Mouse (Mus musculus): ENCODE results near the gene Rad54l2. TPM values are rescaled to one million over a fixed set of nuclear protein-coding genes. Genes with fewer than 3 reads are reported as not detected.

The Rad54l2 gene
- polyA plus RNA-seq, 1 experiment: 8.0 TPM

DNA sequence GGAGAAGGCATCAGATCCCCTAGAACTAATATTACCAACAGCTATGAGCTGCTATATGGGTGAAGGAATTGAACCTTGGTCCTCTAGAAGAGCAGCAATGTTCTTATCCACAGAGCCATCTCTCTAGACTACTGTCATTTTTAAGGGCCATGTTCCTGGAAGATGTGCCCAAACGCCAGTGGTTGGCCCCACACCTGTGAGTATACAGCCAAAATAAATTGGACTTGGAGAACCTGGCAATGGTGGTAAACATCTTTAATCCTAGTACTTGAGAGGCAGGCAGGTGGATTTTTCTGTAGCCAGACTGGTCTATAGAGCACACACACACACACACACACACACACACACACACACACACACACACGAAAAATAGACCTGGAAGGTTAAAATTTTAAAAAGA lies 59.6 kb downstream of the Rad54l2 start:
- TF ChIP-seq MYOD1 (IDR thresholded peaks at IDR 0.05; ENCODE audit: control insufficient read depth, insufficient read length, low read depth) (no peak), FOSL1 (IDR thresholded peaks at IDR 0.05; ENCODE audit: insufficient read depth, low read length, poor library complexity, severe bottlenecking) (no peak), MYOG (IDR thresholded peaks at IDR 0.05; ENCODE audit: control insufficient read depth, extremely low read depth, insufficient read length) (no peak), MAX (IDR thresholded peaks at IDR 0.05) (no peak), CEBPB (IDR thresholded peaks at IDR 0.05; ENCODE audit: low read depth) (no peak), USF1 (IDR thresholded peaks at IDR 0.05; ENCODE audit: low read depth) (no peak), CTCF (IDR thresholded peaks at IDR 0.05; ENCODE audit: control insufficient read depth, insufficient read depth, insufficient read length) (no peak)
- H3K36me3 ChIP-seq (ENCODE audit: control insufficient read depth, insufficient read depth): no peaks in the 10 kb centered on the region
- no peaks in the 10 kb centered on the region for H3K27me3 ChIP-seq (ENCODE audit: control insufficient read depth, insufficient read depth, insufficient read length)
- H3K79me3 ChIP-seq (ENCODE audit: low read depth): peaks cover 3% of the 10 kb centered on the region
- H3ac ChIP-seq (ENCODE audit: control insufficient read depth, insufficient read length, low read depth): no peak overlapping the region
- H3K79me2 ChIP-seq (ENCODE audit: control insufficient read depth, insufficient read depth): peaks cover 24% of the 10 kb centered on the region
- H3K4me3 ChIP-seq (ENCODE audit: insufficient read depth, poor library complexity, severe bottlenecking): no peak overlapping the region

DNA sequence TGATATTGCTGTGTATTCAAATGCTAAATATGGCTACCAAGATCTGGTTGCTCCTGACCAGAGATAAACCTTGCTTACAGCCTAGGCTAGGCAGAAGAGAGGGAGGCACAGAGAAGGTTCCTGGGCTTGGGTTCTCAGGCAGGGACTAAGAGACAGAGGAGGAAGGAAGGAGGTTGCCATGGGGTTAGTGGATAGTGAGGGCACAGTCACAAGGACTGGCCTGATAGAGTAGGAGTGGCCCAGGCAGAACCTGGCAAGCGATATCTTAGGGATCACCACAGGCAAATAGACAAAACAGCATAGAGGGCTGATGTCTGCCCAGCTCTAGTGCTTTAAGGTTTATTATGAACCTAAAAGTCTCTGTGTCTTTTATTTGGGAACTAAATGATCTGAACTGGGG lies 62.1 kb downstream of the Rad54l2 start:
- peaks cover 1% of the 10 kb centered on the region for H3K79me3 ChIP-seq (ENCODE audit: low read depth)
- no peaks in the 10 kb centered on the region for H3K27me3 ChIP-seq (ENCODE audit: control insufficient read depth, insufficient read depth, insufficient read length)
- H3K4me3 ChIP-seq (ENCODE audit: insufficient read depth, poor library complexity, severe bottlenecking): no peak overlapping the region
- H3K79me2 ChIP-seq (ENCODE audit: control insufficient read depth, insufficient read depth): peaks cover 12% of the 10 kb centered on the region
- no peak overlapping the region for H3ac ChIP-seq (ENCODE audit: control insufficient read depth, insufficient read length, low read depth)
- TF ChIP-seq USF1 (IDR thresholded peaks at IDR 0.05; ENCODE audit: low read depth) (no peak), CTCF (IDR thresholded peaks at IDR 0.05; ENCODE audit: control insufficient read depth, insufficient read depth, insufficient read length) (no peak), MYOD1 (IDR thresholded peaks at IDR 0.05; ENCODE audit: control insufficient read depth, insufficient read length, low read depth) (no peak), FOSL1 (IDR thresholded peaks at IDR 0.05; ENCODE audit: insufficient read depth, low read length, poor library complexity, severe bottlenecking) (no peak), MYOG (IDR thresholded peaks at IDR 0.05; ENCODE audit: control insufficient read depth, extremely low read depth, insufficient read length) (no peak), CEBPB (IDR thresholded peaks at IDR 0.05; ENCODE audit: low read depth) (no peak), MAX (IDR thresholded peaks at IDR 0.05) (no peak)
- H3K36me3 ChIP-seq (ENCODE audit: control insufficient read depth, insufficient read depth): no peaks in the 10 kb centered on the region

DNA sequence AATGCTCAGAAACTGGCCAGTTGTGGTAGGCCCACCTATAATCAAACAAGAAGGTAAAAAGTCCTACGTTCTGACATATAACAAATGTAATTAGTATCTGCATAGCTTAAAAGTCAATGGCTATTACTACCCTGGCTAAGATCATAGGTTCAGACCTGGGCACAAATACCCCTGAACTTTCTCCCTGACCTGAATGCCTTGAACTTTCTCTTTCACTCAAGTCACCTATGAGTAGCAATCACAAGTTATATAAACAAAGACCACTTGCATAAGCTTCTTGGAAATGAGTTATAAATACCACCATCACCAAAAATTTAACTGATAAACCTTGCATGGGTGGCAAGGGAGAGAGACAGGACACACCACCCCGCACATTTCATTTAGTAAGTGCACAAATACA lies 63.6 kb downstream of the Rad54l2 start:
- H3K4me3 ChIP-seq (ENCODE audit: insufficient read depth, poor library complexity, severe bottlenecking): no peak overlapping the region
- H3K27me3 ChIP-seq (ENCODE audit: control insufficient read depth, insufficient read depth, insufficient read length): no peaks in the 10 kb centered on the region
- TF ChIP-seq USF1 (IDR thresholded peaks at IDR 0.05; ENCODE audit: low read depth) (no peak), FOSL1 (IDR thresholded peaks at IDR 0.05; ENCODE audit: insufficient read depth, low read length, poor library complexity, severe bottlenecking) (no peak), MYOD1 (IDR thresholded peaks at IDR 0.05; ENCODE audit: control insufficient read depth, insufficient read length, low read depth) (no peak), CEBPB (IDR thresholded peaks at IDR 0.05; ENCODE audit: low read depth) (no peak), CTCF (IDR thresholded peaks at IDR 0.05; ENCODE audit: control insufficient read depth, insufficient read depth, insufficient read length) (no peak), MAX (IDR thresholded peaks at IDR 0.05) (no peak), MYOG (IDR thresholded peaks at IDR 0.05; ENCODE audit: control insufficient read depth, extremely low read depth, insufficient read length) (no peak)
- peaks cover 3% of the 10 kb centered on the region for H3K79me2 ChIP-seq (ENCODE audit: control insufficient read depth, insufficient read depth)
- H3ac ChIP-seq (ENCODE audit: control insufficient read depth, insufficient read length, low read depth): no peak overlapping the region
- H3K79me3 ChIP-seq (ENCODE audit: low read depth): no peaks in the 10 kb centered on the region
- no peaks in the 10 kb centered on the region for H3K36me3 ChIP-seq (ENCODE audit: control insufficient read depth, insufficient read depth)

DNA sequence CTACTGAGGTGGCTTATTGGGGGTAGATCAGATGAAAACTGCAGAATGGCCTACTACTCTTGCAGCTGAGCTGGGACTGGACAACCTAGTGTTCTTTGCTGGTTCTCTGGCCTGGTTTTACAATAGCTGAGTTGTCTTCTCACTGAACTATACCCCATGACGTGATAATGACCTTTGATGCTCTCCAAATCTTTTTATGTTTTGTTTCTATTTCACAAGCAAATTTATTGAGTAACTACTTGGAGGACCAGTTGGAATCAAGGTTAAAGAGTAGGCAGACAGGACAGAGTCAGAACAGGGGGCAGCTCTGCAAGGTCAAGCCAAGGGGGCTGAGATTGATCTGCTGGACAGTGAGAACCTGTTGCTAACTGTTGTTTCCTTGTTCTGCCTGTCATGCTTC lies 64.1 kb downstream of the Rad54l2 start:
- no peaks in the 10 kb centered on the region for H3K79me2 ChIP-seq (ENCODE audit: control insufficient read depth, insufficient read depth)
- no peak overlapping the region for H3K4me3 ChIP-seq (ENCODE audit: insufficient read depth, poor library complexity, severe bottlenecking)
- H3K36me3 ChIP-seq (ENCODE audit: control insufficient read depth, insufficient read depth): no peaks in the 10 kb centered on the region
- no peaks in the 10 kb centered on the region for H3K27me3 ChIP-seq (ENCODE audit: control insufficient read depth, insufficient read depth, insufficient read length)
- TF ChIP-seq FOSL1 (IDR thresholded peaks at IDR 0.05; ENCODE audit: insufficient read depth, low read length, poor library complexity, severe bottlenecking) (no peak), CEBPB (IDR thresholded peaks at IDR 0.05; ENCODE audit: low read depth) (no peak), MAX (IDR thresholded peaks at IDR 0.05) (no peak), USF1 (IDR thresholded peaks at IDR 0.05; ENCODE audit: low read depth) (no peak), CTCF (IDR thresholded peaks at IDR 0.05; ENCODE audit: control insufficient read depth, insufficient read depth, insufficient read length) (no peak), MYOD1 (IDR thresholded peaks at IDR 0.05; ENCODE audit: control insufficient read depth, insufficient read length, low read depth) (no peak), MYOG (IDR thresholded peaks at IDR 0.05; ENCODE audit: control insufficient read depth, extremely low read depth, insufficient read length) (no peak)
- no peak overlapping the region for H3ac ChIP-seq (ENCODE audit: control insufficient read depth, insufficient read length, low read depth)
- no peaks in the 10 kb centered on the region for H3K79me3 ChIP-seq (ENCODE audit: low read depth)

DNA sequence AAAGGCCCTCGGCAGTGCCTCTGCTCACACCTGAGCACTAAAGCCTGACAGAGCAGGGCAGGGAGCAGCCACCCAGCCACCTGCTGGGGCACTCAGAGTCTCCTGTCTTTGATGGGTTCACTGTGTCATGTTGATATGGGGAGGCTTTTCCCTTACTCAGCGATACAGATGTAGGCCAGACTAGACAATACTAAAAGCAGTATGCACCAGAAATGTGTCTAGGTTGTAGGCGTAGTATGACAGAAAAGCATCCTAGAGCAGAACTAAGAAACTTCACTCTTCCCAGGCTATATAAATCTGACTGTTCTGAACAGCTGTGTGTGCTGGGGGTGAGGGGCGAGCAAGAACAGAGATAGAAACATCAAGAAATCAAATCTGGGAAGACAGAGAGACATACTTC lies 72.3 kb downstream of the Rad54l2 start:
- Histone ChIP-seq H3K79me3 (ENCODE audit: low read depth) (no peaks in the 10 kb centered on the region), H3K27me3 (ENCODE audit: control insufficient read depth, insufficient read depth, insufficient read length) (no peaks in the 10 kb centered on the region), H3K79me2 (ENCODE audit: control insufficient read depth, insufficient read depth) (no peaks in the 10 kb centered on the region), H3ac (ENCODE audit: control insufficient read depth, insufficient read length, low read depth) (no peak overlapping the region), H3K4me3 (ENCODE audit: insufficient read depth, poor library complexity, severe bottlenecking) (no peak overlapping the region), H3K36me3 (ENCODE audit: control insufficient read depth, insufficient read depth) (peaks cover 19% of the 10 kb centered on the region)
- TF ChIP-seq USF1 (IDR thresholded peaks at IDR 0.05; ENCODE audit: low read depth): no peak
- TF ChIP-seq CEBPB (IDR thresholded peaks at IDR 0.05; ENCODE audit: low read depth): no peak
- TF ChIP-seq MAX (IDR thresholded peaks at IDR 0.05): no peak

DNA sequence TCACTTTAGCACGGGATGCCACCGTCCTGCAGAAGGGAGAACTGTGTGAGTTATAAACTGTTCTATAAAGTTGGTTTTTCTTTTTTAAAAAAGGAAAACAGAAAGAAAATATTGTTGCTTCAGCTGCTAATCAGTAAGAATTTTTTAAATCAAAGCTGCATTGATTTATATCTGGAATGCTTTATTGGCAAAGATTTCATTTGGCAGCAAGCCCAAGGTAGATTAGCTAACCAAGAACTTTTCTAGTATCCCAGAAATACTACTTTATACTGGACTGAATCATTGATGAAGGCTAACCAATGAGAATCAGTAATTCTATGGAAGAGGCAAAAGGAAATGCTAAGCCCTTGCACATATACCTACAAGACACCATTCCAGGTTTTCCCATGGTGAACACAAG lies 72.8 kb downstream of the Rad54l2 start:
- Histone ChIP-seq H3K27me3 (ENCODE audit: control insufficient read depth, insufficient read depth, insufficient read length) (no peaks in the 10 kb centered on the region), H3K79me2 (ENCODE audit: control insufficient read depth, insufficient read depth) (no peaks in the 10 kb centered on the region), H3ac (ENCODE audit: control insufficient read depth, insufficient read length, low read depth) (no peak overlapping the region), H3K36me3 (ENCODE audit: control insufficient read depth, insufficient read depth) (peaks cover 19% of the 10 kb centered on the region), H3K79me3 (ENCODE audit: low read depth) (no peaks in the 10 kb centered on the region), H3K4me3 (ENCODE audit: insufficient read depth, poor library complexity, severe bottlenecking) (no peak overlapping the region)
- TF ChIP-seq MAX (IDR thresholded peaks at IDR 0.05): no peak
- no peak for TF ChIP-seq FOSL1 (IDR thresholded peaks at IDR 0.05; ENCODE audit: insufficient read depth, low read length, poor library complexity, severe bottlenecking)
- no peak for TF ChIP-seq MYOG (IDR thresholded peaks at IDR 0.05; ENCODE audit: control insufficient read depth, extremely low read depth, insufficient read length)
- no peak for TF ChIP-seq MYOD1 (IDR thresholded peaks at IDR 0.05; ENCODE audit: control insufficient read depth, insufficient read length, low read depth)
- TF ChIP-seq USF1 (IDR thresholded peaks at IDR 0.05; ENCODE audit: low read depth): no peak
- TF ChIP-seq CTCF (IDR thresholded peaks at IDR 0.05; ENCODE audit: control insufficient read depth, insufficient read depth, insufficient read length): no peak
- TF ChIP-seq CEBPB (IDR thresholded peaks at IDR 0.05; ENCODE audit: low read depth): no peak
